Mouse (Mus musculus): ENCODE measurements around the gene Cln5. TPM values are rescaled to one million over a fixed set of nuclear protein-coding genes. Genes with fewer than 3 reads are reported as not detected.

Gene Cln5
- 32.7 and 36.2 TPM in 2 replicates for polyA plus RNA-seq (2015; fragmentation: Nextera tagmentation; extraction: Ambion mirVana)

- peak within 1 kb of the TSS; percentile 70 for H3K4me3 ChIP-seq (replicated peaks; ENCODE audit: low read depth, low read length)
- TF ChIP-seq CTCF (IDR thresholded peaks at IDR 0.05; ENCODE audit: low read depth): peak; percentile 61
- H3K27ac ChIP-seq: peak within 1 kb of the TSS; percentile 89
- no peaks in the 10 kb centered on the region for H3K4me1 ChIP-seq (replicated peaks; ENCODE audit: insufficient read depth, low read length)
- under 1% methylated on average over 65 of the region's 65 CpGs for WGBS
- H3K36me3 ChIP-seq (ENCODE audit: insufficient read depth, low read length): peaks cover 17% of the 10 kb centered on the region; the same call in 1 of the 2 replicates
- H3K27me3 ChIP-seq (ENCODE audit: insufficient read depth, low read length): no peaks in the 10 kb centered on the region
- peak; percentile 95 for DNase-seq (ENCODE audit: low spot score)
- H3K4me2 ChIP-seq (ENCODE audit: low read length): peak within 1 kb of the TSS; percentile 77
- no peaks in the 10 kb centered on the region for H3K9me3 ChIP-seq (replicated peaks; ENCODE audit: low read length)
- ATAC-seq (replicated peaks; ENCODE audit: low FRiP score, low read depth): peak; percentile 98
- peak within 1 kb of the TSS; percentile 74 for H3K9ac ChIP-seq (ENCODE audit: low read depth, low read length)
Measured at GRCm38 (mm10) chr14:103069864-103070611, at the start of gene Cln5. Gene Cln5, plus strand, starts transcription at chr14:103070216.

GRCm38 (mm10) chr14:103029203-103029602, 40.8 kb upstream of the Cln5 start:
- no peaks in the 10 kb centered on the region for H3K4me1 ChIP-seq (replicated peaks; ENCODE audit: insufficient read depth, low read length)
- no peaks in the 10 kb centered on the region for H3K9me3 ChIP-seq (replicated peaks; ENCODE audit: low read length)
- H3K27me3 ChIP-seq (ENCODE audit: insufficient read depth, low read length): no peaks in the 10 kb centered on the region
- DNase-seq (ENCODE audit: low spot score) (no peak), ATAC-seq (replicated peaks; ENCODE audit: low FRiP score, low read depth) (no peak)
- no peak overlapping the region for H3K27ac ChIP-seq
- no peak for TF ChIP-seq CTCF (IDR thresholded peaks at IDR 0.05; ENCODE audit: low read depth)
- WGBS: 87% methylated on average over 2 of the region's 2 CpGs
- H3K36me3 ChIP-seq (ENCODE audit: insufficient read depth, low read length): no peaks in the 10 kb centered on the region
- H3K4me3 ChIP-seq (replicated peaks; ENCODE audit: low read depth, low read length): no peak overlapping the region
- no peak overlapping the region for H3K9ac ChIP-seq (ENCODE audit: low read depth, low read length)
- H3K4me2 ChIP-seq (ENCODE audit: low read length): no peak overlapping the region

- no peak overlapping the region for H3K4me3 ChIP-seq (replicated peaks; ENCODE audit: low read depth, low read length)
- WGBS: 42% methylated on average over 10 of the region's 10 CpGs
- no peak overlapping the region for H3K9ac ChIP-seq (ENCODE audit: low read depth, low read length)
- H3K27ac ChIP-seq: peak overlapping the region; percentile 62; the same call in 1 of the 2 replicates
- no peaks in the 10 kb centered on the region for H3K9me3 ChIP-seq (replicated peaks; ENCODE audit: low read length)
- no peak for TF ChIP-seq CTCF (IDR thresholded peaks at IDR 0.05; ENCODE audit: low read depth)
- DNase-seq (ENCODE audit: low spot score) (peak; percentile 55), ATAC-seq (replicated peaks; ENCODE audit: low FRiP score, low read depth) (peak; percentile 33; the same call in 1 of the 2 replicates)
- no peaks in the 10 kb centered on the region for H3K27me3 ChIP-seq (ENCODE audit: insufficient read depth, low read length)
- no peaks in the 10 kb centered on the region for H3K36me3 ChIP-seq (ENCODE audit: insufficient read depth, low read length)
- no peak overlapping the region for H3K4me2 ChIP-seq (ENCODE audit: low read length)
- H3K4me1 ChIP-seq (replicated peaks; ENCODE audit: insufficient read depth, low read length): no peaks in the 10 kb centered on the region
Measured at GRCm38 (mm10) chr14:103033271-103033823, 36.7 kb upstream of the Cln5 start.

GRCm38 (mm10) chr14:103034076-103034475, 35.9 kb upstream of the Cln5 start:
- no peak overlapping the region for H3K4me3 ChIP-seq (replicated peaks; ENCODE audit: low read depth, low read length)
- no peak for ATAC-seq (replicated peaks; ENCODE audit: low FRiP score, low read depth)
- no peak overlapping the region for H3K9ac ChIP-seq (ENCODE audit: low read depth, low read length)
- H3K27ac ChIP-seq: no peak overlapping the region; the same call in 1 of the 2 replicates
- H3K4me2 ChIP-seq (ENCODE audit: low read length): no peak overlapping the region
- H3K27me3 ChIP-seq (ENCODE audit: insufficient read depth, low read length): no peaks in the 10 kb centered on the region
- DNase-seq (ENCODE audit: low spot score): no peak
- H3K36me3 ChIP-seq (ENCODE audit: insufficient read depth, low read length): no peaks in the 10 kb centered on the region
- no peaks in the 10 kb centered on the region for H3K9me3 ChIP-seq (replicated peaks; ENCODE audit: low read length)
- WGBS: 80% methylated on average over 9 of the region's 9 CpGs
- no peak for TF ChIP-seq CTCF (IDR thresholded peaks at IDR 0.05; ENCODE audit: low read depth)
- H3K4me1 ChIP-seq (replicated peaks; ENCODE audit: insufficient read depth, low read length): no peaks in the 10 kb centered on the region

- Histone ChIP-seq H3K27me3 (ENCODE audit: insufficient read depth, low read length) (no peaks in the 10 kb centered on the region), H3K36me3 (ENCODE audit: insufficient read depth, low read length) (no peaks in the 10 kb centered on the region), H3K27ac (no peak overlapping the region), H3K4me3 (replicated peaks; ENCODE audit: low read depth, low read length) (no peak overlapping the region), H3K4me2 (ENCODE audit: low read length) (no peak overlapping the region), H3K9ac (ENCODE audit: low read depth, low read length) (no peak overlapping the region), H3K4me1 (replicated peaks; ENCODE audit: insufficient read depth, low read length) (no peaks in the 10 kb centered on the region), H3K9me3 (replicated peaks; ENCODE audit: low read length) (no peaks in the 10 kb centered on the region)
- no peak for ATAC-seq (replicated peaks; ENCODE audit: low FRiP score, low read depth)
- WGBS: 85% methylated on average over 3 of the region's 3 CpGs
- no peak for TF ChIP-seq CTCF (IDR thresholded peaks at IDR 0.05; ENCODE audit: low read depth)
- DNase-seq (ENCODE audit: low spot score): peak; percentile 8
Measured at GRCm38 (mm10) chr14:103037016-103037415, 33.0 kb upstream of the Cln5 start.

- no peak for TF ChIP-seq CTCF (IDR thresholded peaks at IDR 0.05; ENCODE audit: low read depth)
- no peak for ATAC-seq (replicated peaks; ENCODE audit: low FRiP score, low read depth)
- Histone ChIP-seq H3K9me3 (replicated peaks; ENCODE audit: low read length) (no peaks in the 10 kb centered on the region), H3K9ac (ENCODE audit: low read depth, low read length) (no peak within 1 kb of the TSS), H3K27ac (no peak within 1 kb of the TSS), H3K4me1 (replicated peaks; ENCODE audit: insufficient read depth, low read length) (no peaks in the 10 kb centered on the region), H3K36me3 (ENCODE audit: insufficient read depth, low read length) (no peaks in the 10 kb centered on the region), H3K4me3 (replicated peaks; ENCODE audit: low read depth, low read length) (no peak within 1 kb of the TSS), H3K4me2 (ENCODE audit: low read length) (no peak within 1 kb of the TSS), H3K27me3 (ENCODE audit: insufficient read depth, low read length) (no peaks in the 10 kb centered on the region)
- DNase-seq (ENCODE audit: low spot score): no peak
- 80% methylated on average over 2 of the region's 2 CpGs for WGBS
Measured at GRCm38 (mm10) chr14:103046677-103047076, 23.3 kb upstream of the Cln5 start, which contains the start of gene Acod1. Gene Acod1, plus strand, starts transcription at chr14:103046977.

Measured in kidney, postnatal 0 days (tissue).